In genomic region chr5:131519560-131519959, GRCm38 (mm10) we compare ENCODE assay signal across 28 mouse cellular contexts.
DNase-seq lines count a peak whose midpoint lies in the region; ATAC-seq and TF ChIP-seq lines count a peak whose summit lies in the region.
"Had no signal": no experiment of that assay in that cellular context is flagged by ENCODE, and none has a peak within 500 bp of the region (broad histone marks: within the 10 kb centered on the region; RNA-seq: fewer than 3 reads in every experiment).

No protein-coding gene starts in this region.

- H3K9me3 ChIP-seq in liver, postnatal 0 days (ENCODE audit: low read length) = no peaks in the 10 kb centered on the region
- H3K9me3 ChIP-seq in heart, embryonic 10.5 days = no peaks in the 10 kb centered on the region
- H3K9me3 ChIP-seq: embryonic facial prominence, embryonic 10.5 days; embryonic facial prominence, embryonic 12.5 days; forebrain, embryonic 10.5 days; forebrain, embryonic 12.5 days had no signal

- H3K4me2 ChIP-seq in liver, postnatal 0 days (ENCODE audit: low read depth, low read length) = no peak overlapping the region
- H3K4me2 ChIP-seq: embryonic facial prominence, embryonic 12.5 days; forebrain, embryonic 12.5 days had no signal

- 79% methylated on average over 3 of the region's 3 CpGs for WGBS in liver, postnatal 0 days (ENCODE audit: insufficient replicate concordance)
- WGBS in heart, embryonic 10.5 days = 56% methylated on average over 3 of the region's 3 CpGs

- ATAC-seq in activated CD4-positive, CD25-positive, alpha-beta regulatory T cell, adult 4 months = peak; percentile 46
- ATAC-seq in erythroblast, adult 5-6 weeks (replicated peaks; ENCODE audit: low FRiP score, poor library complexity, severe bottlenecking) = peak; percentile 81; the same call in 1 of the 2 replicates
- ATAC-seq in hematopoietic stem cell, adult 5-6 weeks (replicated peaks in 1 of 2; ENCODE audit: insufficient read depth in 1 of 2, low FRiP score in 2 of 2, low TSS enrichment in 1 of 2, low read depth in 1 of 2, poor library complexity in 2 of 2, severe bottlenecking in 2 of 2) = peak; percentile 76 to 100
- ATAC-seq in liver, postnatal 0 days = no peak
- ATAC-seq in megakaryocyte progenitor cell, adult 5-6 weeks (replicated peaks; ENCODE audit: poor library complexity) = no peak
- ATAC-seq: CD4-positive, CD25-positive, alpha-beta regulatory T cell, adult 4 months; forebrain, embryonic 14.5 days; forebrain, embryonic 16.5 days; Patski had no signal

- H3K36me3 ChIP-seq in liver, postnatal 0 days (replicated peaks; ENCODE audit: insufficient read depth, low read length) = no peaks in the 10 kb centered on the region
- no peaks in the 10 kb centered on the region for H3K36me3 ChIP-seq in heart, embryonic 10.5 days
- H3K36me3 ChIP-seq: embryonic facial prominence, embryonic 12.5 days; G1E had no signal

- no peak for DNase-seq in lung, postnatal 10 days
- no peak for DNase-seq in liver, postnatal 0 days
- no peak for DNase-seq in heart, embryonic 10.5 days (ENCODE audit: low spot score)
- DNase-seq: adrenal gland, adult 2 months; adrenal gland, postnatal 10 days; adrenal gland, postnatal 25 days; B cell, adult 2 months; cerebellum, adult 11 months; cerebellum, adult 18-20 months; cerebellum, adult 8-10 months; cerebellum, adult 9-11 months; cerebellum, postnatal 14 days; cerebellum, postnatal 36 days had no signal

- no peaks in the 10 kb centered on the region for H3K27me3 ChIP-seq in liver, postnatal 0 days (ENCODE audit: insufficient read depth, low read length)
- H3K27me3 ChIP-seq in heart, embryonic 10.5 days (ENCODE audit: insufficient read depth, poor library complexity, severe bottlenecking) = peaks cover 22% of the 10 kb centered on the region
- H3K27me3 ChIP-seq: CH12.LX; embryonic facial prominence, embryonic 12.5 days; forebrain, embryonic 12.5 days; Patski had no signal

- TF ChIP-seq EP300 in liver, postnatal 0 days (IDR thresholded peaks at IDR 0.05; ENCODE audit: low read depth) = no peak

- H3K4me3 ChIP-seq in liver, postnatal 0 days (ENCODE audit: low read depth, low read length) = no peak overlapping the region
- no peak overlapping the region for H3K4me3 ChIP-seq in heart, embryonic 10.5 days
- H3K4me3 ChIP-seq: embryonic facial prominence, embryonic 10.5 days; embryonic facial prominence, embryonic 12.5 days; erythroblast, embryonic 14.5 days; forebrain, embryonic 10.5 days; forebrain, embryonic 12.5 days had no signal

- H3K9ac ChIP-seq in liver, postnatal 0 days (replicated peaks) = no peak overlapping the region
- H3K9ac ChIP-seq: embryonic facial prominence, embryonic 12.5 days; forebrain, embryonic 12.5 days had no signal

- H3K27ac ChIP-seq in liver, postnatal 0 days (ENCODE audit: low read depth) = no peak overlapping the region
- H3K27ac ChIP-seq in heart, embryonic 10.5 days = no peak overlapping the region
- H3K27ac ChIP-seq: embryonic facial prominence, embryonic 10.5 days; embryonic facial prominence, embryonic 12.5 days; forebrain, embryonic 10.5 days; forebrain, embryonic 12.5 days had no signal

- TF ChIP-seq CTCF in liver, postnatal 0 days (IDR thresholded peaks at IDR 0.05; ENCODE audit: low read depth) = no peak

- H3K4me1 ChIP-seq in liver, postnatal 0 days (ENCODE audit: insufficient read depth) = no peaks in the 10 kb centered on the region
- H3K4me1 ChIP-seq in heart, embryonic 10.5 days = peaks cover 65% of the 10 kb centered on the region

Comparison
In these comparisons a context has a peak if more than half of its experiments do, and no peak if none do; other contexts are left out.
1. ATAC-seq: peak in activated CD4-positive, CD25-positive, alpha-beta regulatory T cell, adult 4 months (single experiment), erythroblast, adult 5-6 weeks (single experiment) and hematopoietic stem cell, adult 5-6 weeks (2 of 2); none in liver, postnatal 0 days (single experiment) and megakaryocyte progenitor cell, adult 5-6 weeks (single experiment).